Mouse (Mus musculus): ENCODE results near the gene Acot3. TPM values are rescaled to one million over a fixed set of nuclear protein-coding genes. Genes with fewer than 3 reads are reported as not detected.

The Acot3 gene
- not detected in 2 replicates for polyA plus RNA-seq (2012; rRNA removed)

DNA sequence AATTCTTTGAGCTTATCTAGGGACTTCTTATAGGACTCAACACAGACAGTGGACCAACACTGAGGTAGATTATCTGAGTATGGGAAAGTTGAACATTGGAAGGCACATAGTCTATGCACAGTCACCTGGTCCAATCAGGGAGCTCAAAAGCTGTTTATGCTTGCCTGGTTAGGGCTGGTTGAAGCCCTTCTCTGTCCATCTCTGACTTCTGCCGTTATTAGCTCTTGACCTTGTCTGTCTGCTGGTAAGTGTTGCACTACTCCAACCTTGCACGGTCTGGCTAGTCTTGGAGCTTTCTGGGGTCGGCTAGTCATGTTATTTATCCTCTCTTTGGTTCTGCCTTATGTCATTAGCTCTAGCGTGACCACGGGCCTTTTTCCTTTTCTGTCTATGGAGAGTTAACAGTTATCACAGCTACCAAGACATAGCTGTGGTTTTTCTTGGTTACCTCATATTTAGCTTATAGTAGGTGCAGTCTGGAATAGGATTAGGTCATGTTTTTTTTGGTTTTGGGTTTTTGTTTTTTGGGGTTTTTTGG is at the start of gene Acot3:
Gene Acot3, plus strand, starts transcription at position 208 of the 538 bp plus-strand sequence.

DNA sequence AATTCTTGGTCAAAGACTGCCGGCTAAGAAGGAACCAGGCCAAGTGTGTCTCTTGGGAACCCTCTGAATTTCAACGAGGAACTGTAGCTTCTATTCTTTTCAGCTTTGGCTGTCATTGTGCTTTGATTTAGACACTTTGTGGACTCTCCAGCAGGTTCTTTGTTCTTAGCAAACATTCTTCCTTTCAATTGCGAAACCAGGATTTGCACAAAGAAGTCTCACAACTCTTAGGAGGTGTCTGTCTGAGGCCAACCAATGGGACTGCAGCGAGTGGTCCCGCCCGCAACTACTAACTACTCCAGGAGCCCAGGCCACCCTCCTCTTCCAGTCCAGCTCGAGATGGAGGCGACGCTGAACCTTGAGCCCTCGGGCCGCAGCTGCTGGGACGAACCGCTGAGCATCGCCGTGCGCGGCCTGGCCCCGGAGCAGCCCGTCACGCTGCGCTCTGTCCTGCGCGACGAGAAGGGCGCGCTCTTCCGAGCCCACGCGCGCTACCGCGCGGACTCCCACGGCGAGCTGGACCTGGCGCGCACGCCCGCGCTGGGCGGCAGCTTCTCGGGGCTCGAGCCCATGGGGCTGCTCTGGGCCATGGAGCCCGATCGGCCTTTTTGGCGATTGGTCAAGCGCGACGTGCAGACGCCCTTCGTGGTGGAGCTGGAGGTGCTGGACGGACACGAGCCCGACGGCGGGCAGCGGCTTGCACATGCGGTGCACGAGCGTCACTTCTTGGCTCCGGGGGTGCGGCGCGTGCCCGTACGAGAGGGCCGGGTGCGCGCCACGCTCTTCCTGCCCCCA is 42.6 kb upstream of the Acot3 start, which contains the start of gene Acot1:
Gene Acot1, plus strand, starts transcription at position 320 of the 795 bp plus-strand sequence.

DNA sequence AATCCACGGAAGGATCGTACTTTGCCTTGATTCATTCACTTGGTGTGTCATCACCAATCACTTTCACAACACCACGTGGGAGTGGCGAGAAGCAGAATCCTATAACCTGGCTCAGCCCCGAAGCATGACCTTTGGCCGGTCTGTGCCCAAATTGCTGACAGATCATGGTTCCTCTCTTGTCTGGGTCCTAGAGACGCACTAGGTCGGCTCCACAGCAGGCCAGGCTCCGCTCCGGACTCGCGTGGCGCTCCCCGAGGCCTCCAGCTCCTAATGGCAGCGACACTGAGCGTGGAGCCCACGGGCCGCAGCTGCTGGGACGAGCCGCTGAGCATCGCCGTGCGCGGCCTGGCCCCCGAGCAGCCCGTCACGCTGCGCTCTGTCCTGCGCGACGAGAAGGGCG is 13.7 kb upstream of the Acot3 start, which contains the start of gene Acot4:
Gene Acot4, plus strand, starts transcription at position 139 of the 400 bp plus-strand sequence.

GRCm38 (mm10) chr12:84038691-84039111 is 13.2 kb upstream of the Acot3 start, which contains the start of gene Gm49366:
Gene Gm49366 (plus strand): TSS chr12:84038935.

GRCm38 (mm10) chr12:84068986-84069385 is 17.0 kb downstream of the Acot3 start, which contains the start of gene Acot5:
Gene Acot5 (plus strand): TSS chr12:84069325.

DNA sequence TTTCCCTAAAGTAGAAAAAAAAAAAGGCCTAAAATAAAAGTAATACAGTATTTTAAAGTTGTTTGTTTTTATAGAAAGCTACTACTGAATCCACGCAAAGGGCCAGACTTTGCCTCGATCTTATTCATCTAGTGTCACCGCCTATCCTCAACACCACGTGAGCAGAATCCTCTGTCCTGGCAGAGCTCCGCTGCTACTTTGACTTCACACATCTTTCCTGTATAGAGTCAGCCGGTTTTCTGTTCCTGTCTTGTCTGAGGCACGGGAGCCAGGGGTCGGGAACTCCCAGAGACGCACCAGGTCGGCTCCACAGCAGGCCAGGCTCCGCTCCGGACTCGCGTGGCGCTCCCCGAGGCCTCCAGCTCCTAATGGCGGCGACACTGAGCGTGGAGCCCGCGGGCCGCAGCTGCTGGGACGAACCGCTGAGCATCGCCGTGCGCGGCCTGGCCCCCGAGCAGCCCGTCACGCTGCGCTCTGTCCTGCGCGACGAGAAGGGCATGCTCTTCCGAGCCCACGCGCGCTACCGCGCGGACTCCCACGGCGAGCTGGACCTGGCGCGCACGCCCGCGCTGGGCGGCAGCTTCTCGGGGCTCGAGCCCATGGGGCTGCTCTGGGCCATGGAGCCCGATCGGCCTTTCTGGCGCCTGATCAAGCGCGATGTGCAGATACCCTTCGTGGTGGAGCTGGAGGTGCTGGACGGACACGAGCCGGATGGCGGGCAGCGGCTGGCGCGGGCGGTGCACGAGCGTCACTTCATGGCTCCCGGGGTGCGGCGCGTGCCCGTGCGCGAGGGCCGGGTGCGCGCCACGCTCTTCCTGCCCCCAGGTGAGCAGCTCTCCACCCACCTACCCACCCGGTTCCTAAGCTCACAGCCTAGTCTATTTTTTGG is 48.9 kb downstream of the Acot3 start, which contains the start of gene Acot6:
Gene Acot6, plus strand, starts transcription at position 51 of the 889 bp plus-strand sequence.

Other genes starting within 250 kb of the Acot3 start
- gene Numb, start 130.2 kb upstream of the Acot3 start, polyA plus RNA-seq (2012; rRNA removed) = 84.9 and 95.6 TPM in 2 replicates
- gene Riox1, start 101.5 kb upstream of the Acot3 start, polyA plus RNA-seq (2012; rRNA removed) = 21.1 TPM in 2 replicates
- gene Heatr4, start 67.3 kb upstream of the Acot3 start, polyA plus RNA-seq (2012; rRNA removed) = not detected in 2 replicates
- 10.8 and 10.9 TPM in 2 replicates for gene Acot2, start 64.3 kb upstream of the Acot3 start, polyA plus RNA-seq (2012; rRNA removed)
- gene Acot1, start 42.7 kb upstream of the Acot3 start, polyA plus RNA-seq (2012; rRNA removed) = 4.9 and 6.2 TPM in 2 replicates
- 6.1 and 10.8 TPM in 2 replicates for gene Acot4, start 13.8 kb upstream of the Acot3 start, polyA plus RNA-seq (2012; rRNA removed)
- gene Gm49366, start 13.2 kb upstream of the Acot3 start, polyA plus RNA-seq (2012; rRNA removed) = not detected in 2 replicates
- 0.30 and 0.39 TPM in 2 replicates for gene Acot5, start 17.2 kb downstream of the Acot3 start, polyA plus RNA-seq (2012; rRNA removed)
- gene Acot6, start 48.5 kb downstream of the Acot3 start, polyA plus RNA-seq (2012; rRNA removed) = 3.1 and 3.2 TPM in 2 replicates
- 0.97 and 1.4 TPM in 2 replicates for gene Dnal1, start 62.2 kb downstream of the Acot3 start, polyA plus RNA-seq (2012; rRNA removed)
- 0.17 and 0.23 TPM in 2 replicates for gene Pnma1, start 96.3 kb downstream of the Acot3 start, polyA plus RNA-seq (2012; rRNA removed)
- 16.2 and 18.4 TPM in 2 replicates for gene Elmsan1, start 166.7 kb downstream of the Acot3 start, polyA plus RNA-seq (2012; rRNA removed)
- 6.3 and 7.1 TPM in 2 replicates for gene Ptgr2, start 233.1 kb downstream of the Acot3 start, polyA plus RNA-seq (2012; rRNA removed)

Measured in colon, adult 2 months (tissue).